Mouse (Mus musculus) T-helper 1 cell (primary cell): ENCODE results near the gene Memo1.
"Not testable (repeated sequence)": the region's sequence is repeated elsewhere in the genome, so short reads cannot be mapped to it uniquely, and the experiment has no call there.

Experiments used
- in situ Hi-C: fragments of 300-600 bp; cut with MboI, MseI; formaldehyde crosslinking; loops from one replicate; pipeline ENCODE4 v1.15.1; 2025; ENCODE audit warnings: high pct_unique_total_duplicates

The Memo1 gene

GRCm38 (mm10) chr17:74264333-74265155 is 30.8 kb downstream of the Memo1 start:
- in situ Hi-C loops = no loop called here

- in situ Hi-C loops = no loop called here
These were observed 32.9 kb downstream of the Memo1 start for GRCm38 (mm10) chr17:74262415-74262814.

GRCm38 (mm10) chr17:74245284-74245683 is 50.0 kb downstream of the Memo1 start:
- in situ Hi-C loops = no loop called here

- in situ Hi-C loops = no loop called here
These were observed 52.5 kb downstream of the Memo1 start for GRCm38 (mm10) chr17:74242788-74243187.

GRCm38 (mm10) chr17:74240322-74240721 is 55.0 kb downstream of the Memo1 start:
- in situ Hi-C loops = no loop called here

GRCm38 (mm10) chr17:74228131-74228759 is 67.1 kb downstream of the Memo1 start:
- in situ Hi-C loops = no loop called here

GRCm38 (mm10) chr17:74217304-74217703 is 78.0 kb downstream of the Memo1 start:
- in situ Hi-C loops = no loop called here

- in situ Hi-C loops = not testable (repeated sequence)
These were observed 82.3 kb downstream of the Memo1 start for GRCm38 (mm10) chr17:74212831-74213524.

GRCm38 (mm10) chr17:74209143-74209908 is 86.0 kb downstream of the Memo1 start:
- in situ Hi-C loops = no loop called here

GRCm38 (mm10) chr17:74195943-74196342 is 99.4 kb downstream of the Memo1 start:
- in situ Hi-C loops = no loop called here

GRCm38 (mm10) chr17:74194755-74195154 is 100.6 kb downstream of the Memo1 start:
- in situ Hi-C loops = no loop called here

GRCm38 (mm10) chr17:74193463-74193862 is 101.9 kb downstream of the Memo1 start:
- in situ Hi-C loops = no loop called here

- in situ Hi-C loops = no loop called here
These were observed 103.9 kb downstream of the Memo1 start for GRCm38 (mm10) chr17:74191446-74191845.

- in situ Hi-C loops = no loop called here
These were observed 109.1 kb downstream of the Memo1 start for GRCm38 (mm10) chr17:74186197-74186596.

GRCm38 (mm10) chr17:74184739-74185138 is 110.6 kb downstream of the Memo1 start:
- in situ Hi-C loops = no loop called here

- in situ Hi-C loops = no loop called here
These were observed 114.4 kb downstream of the Memo1 start for GRCm38 (mm10) chr17:74180889-74181288.

GRCm38 (mm10) chr17:74179640-74180039 is 115.7 kb downstream of the Memo1 start:
- in situ Hi-C loops = not testable (repeated sequence)

- in situ Hi-C loops = no loop called here
These were observed 121.6 kb downstream of the Memo1 start for GRCm38 (mm10) chr17:74173726-74174125.

- in situ Hi-C loops = no loop called here
These were observed 122.5 kb downstream of the Memo1 start for GRCm38 (mm10) chr17:74172834-74173233.

GRCm38 (mm10) chr17:74159443-74159894 is 135.9 kb downstream of the Memo1 start:
- in situ Hi-C loops = loop anchor here (10.0 kb wide), 1 partner anchor 235 kb away; no protein-coding TSS in a partner anchor

GRCm38 (mm10) chr17:74158161-74158560 is 137.2 kb downstream of the Memo1 start:
- in situ Hi-C loops = loop anchor here (10.0 kb wide), 1 partner anchor 233 kb away; no protein-coding TSS in a partner anchor
